Mouse (Mus musculus) spleen, adult 2 months (tissue): ENCODE measurements around the gene Gm49322.
A peak's percentile ranks its signal among the peaks of the same experiment; 100 is the strongest.

Experiments
- CTCF ChIP-seq: fragments of 200-500 bp; IDR thresholded peaks from 2 replicates; pipeline ENCODE4 v1.5.1; 2011; ENCODE audit warnings: mild to moderate bottlenecking, inconsistent platforms; ENCODE audit not compliant: insufficient read depth, insufficient read length, insufficient replicate concordance; ENCODE audit errors: extremely low read depth
- POLR2A ChIP-seq: fragments of 200-500 bp; IDR thresholded peaks from 2 replicates; pipeline ENCODE4 v1.6.1; 2011; ENCODE audit warnings: low read depth, low read length, inconsistent platforms

DNA sequence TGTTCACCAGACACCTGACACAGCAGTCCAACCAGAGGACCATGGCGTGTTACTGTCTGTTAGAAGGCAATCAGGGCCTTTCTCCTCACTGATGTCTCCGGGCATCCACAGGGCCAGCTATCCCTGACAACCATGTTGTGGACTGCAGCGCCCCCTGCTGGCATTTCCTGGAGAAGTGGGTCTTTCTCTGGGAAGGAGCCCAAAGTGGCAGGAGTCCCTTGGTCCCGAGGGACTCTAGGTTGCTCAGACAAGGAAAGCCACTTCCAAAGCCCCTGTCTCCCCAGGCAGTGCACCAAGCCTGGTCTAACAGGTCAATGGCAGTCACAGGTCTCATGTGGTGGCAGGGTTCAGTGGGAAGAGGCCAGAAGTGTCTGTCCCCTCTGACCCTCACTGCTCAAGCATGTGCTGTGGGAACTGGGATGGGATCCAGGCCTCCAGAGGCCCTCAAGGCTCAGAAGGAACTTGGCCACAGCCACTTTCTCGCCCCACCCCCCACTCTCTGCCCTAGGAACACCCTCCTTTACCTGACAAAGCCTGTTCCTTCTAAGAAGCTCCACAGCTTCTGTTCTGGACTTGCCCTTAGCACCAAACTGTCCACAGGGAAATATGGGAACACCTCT is 48.4 kb upstream of the Gm49322 start:
- TF ChIP-seq CTCF (peak; percentile 65; the same call in 1 of the 2 replicates), POLR2A (no peak)
